Mouse (Mus musculus): ENCODE measurements around the gene Col4a3bp. TPM values are rescaled to one million over a fixed set of nuclear protein-coding genes. Genes with fewer than 3 reads are reported as not detected.

The Col4a3bp gene
- total and polyA plus RNA-seq, 2 experiments from 2014 or later, result 9.5 to 35.0 TPM

- DNase-seq (ENCODE audit: low spot score) (no peak), ATAC-seq (no peak)
- H3K4me3 ChIP-seq (ENCODE audit: low read length), result no peak overlapping the region
- 98% methylated on average over 2 of the region's 2 CpGs for WGBS
- H3K4me2 ChIP-seq (ENCODE audit: low read depth, low read length), result no peak overlapping the region
- no peak overlapping the region for H3K9ac ChIP-seq (replicated peaks; ENCODE audit: low read length)
- H3K27me3 ChIP-seq (ENCODE audit: insufficient read depth, low read length), result no peaks in the 10 kb centered on the region
- H3K36me3 ChIP-seq (ENCODE audit: insufficient read depth, low read length), result no peaks in the 10 kb centered on the region
- H3K9me3 ChIP-seq (ENCODE audit: low read length), result no peaks in the 10 kb centered on the region
- no peaks in the 10 kb centered on the region for H3K4me1 ChIP-seq (ENCODE audit: insufficient read depth, low read length)
- no peak overlapping the region for H3K27ac ChIP-seq
- no peak for TF ChIP-seq CTCF (IDR thresholded peaks at IDR 0.05; ENCODE audit: low read depth)
Measured at GRCm38 (mm10) chr13:96584201-96584600, 41.8 kb downstream of the Col4a3bp start.

GRCm38 (mm10) chr13:96586540-96586939 is 44.1 kb downstream of the Col4a3bp start:
- Histone ChIP-seq H3K36me3 (ENCODE audit: insufficient read depth, low read length) (no peaks in the 10 kb centered on the region), H3K4me2 (ENCODE audit: low read depth, low read length) (no peak overlapping the region), H3K9ac (replicated peaks; ENCODE audit: low read length) (no peak overlapping the region), H3K27me3 (ENCODE audit: insufficient read depth, low read length) (no peaks in the 10 kb centered on the region), H3K27ac (no peak overlapping the region), H3K9me3 (ENCODE audit: low read length) (no peaks in the 10 kb centered on the region), H3K4me3 (ENCODE audit: low read length) (no peak overlapping the region), H3K4me1 (ENCODE audit: insufficient read depth, low read length) (no peaks in the 10 kb centered on the region)
- DNase-seq (ENCODE audit: low spot score), result no peak
- ATAC-seq, result no peak
- 93% methylated on average over 5 of the region's 5 CpGs for WGBS
- TF ChIP-seq CTCF (IDR thresholded peaks at IDR 0.05; ENCODE audit: low read depth), result no peak

GRCm38 (mm10) chr13:96588642-96589041 is 46.2 kb downstream of the Col4a3bp start:
- H3K27me3 ChIP-seq (ENCODE audit: insufficient read depth, low read length), result no peaks in the 10 kb centered on the region
- no peak overlapping the region for H3K9ac ChIP-seq (replicated peaks; ENCODE audit: low read length)
- no peaks in the 10 kb centered on the region for H3K36me3 ChIP-seq (ENCODE audit: insufficient read depth, low read length)
- no peak for TF ChIP-seq CTCF (IDR thresholded peaks at IDR 0.05; ENCODE audit: low read depth)
- WGBS, result 84% methylated on average over 1 of the region's 1 CpGs
- H3K4me2 ChIP-seq (ENCODE audit: low read depth, low read length), result no peak overlapping the region
- no peak for ATAC-seq
- no peak overlapping the region for H3K27ac ChIP-seq
- H3K4me3 ChIP-seq (ENCODE audit: low read length), result no peak overlapping the region
- H3K4me1 ChIP-seq (ENCODE audit: insufficient read depth, low read length), result no peaks in the 10 kb centered on the region
- DNase-seq (ENCODE audit: low spot score), result no peak
- H3K9me3 ChIP-seq (ENCODE audit: low read length), result no peaks in the 10 kb centered on the region

GRCm38 (mm10) chr13:96593621-96594020 is 51.2 kb downstream of the Col4a3bp start:
- peak; percentile 78 for TF ChIP-seq CTCF (IDR thresholded peaks at IDR 0.05; ENCODE audit: low read depth)
- Histone ChIP-seq H3K4me1 (ENCODE audit: insufficient read depth, low read length) (no peaks in the 10 kb centered on the region), H3K4me2 (ENCODE audit: low read depth, low read length) (no peak overlapping the region), H3K27ac (0 out of 2 replicates have a peak overlapping the region, but pooled peaks have one; percentile 51), H3K9me3 (ENCODE audit: low read length) (no peaks in the 10 kb centered on the region), H3K36me3 (ENCODE audit: insufficient read depth, low read length) (no peaks in the 10 kb centered on the region), H3K27me3 (ENCODE audit: insufficient read depth, low read length) (no peaks in the 10 kb centered on the region), H3K9ac (replicated peaks; ENCODE audit: low read length) (no peak overlapping the region), H3K4me3 (ENCODE audit: low read length) (no peak overlapping the region)
- DNase-seq (ENCODE audit: low spot score), result peak; percentile 86
- peak; percentile 56; the same call in 1 of the 2 replicates for ATAC-seq
- 13% methylated on average over 1 of the region's 1 CpGs for WGBS

- H3K9ac ChIP-seq (replicated peaks; ENCODE audit: low read length), result no peak overlapping the region
Measured at GRCm38 (mm10) chr13:96594070-96594469, 51.7 kb downstream of the Col4a3bp start.

GRCm38 (mm10) chr13:96599182-96599581 is 56.8 kb downstream of the Col4a3bp start:
- WGBS, result 95% methylated on average over 9 of the region's 9 CpGs
- no peaks in the 10 kb centered on the region for H3K9me3 ChIP-seq (ENCODE audit: low read length)
- H3K36me3 ChIP-seq (ENCODE audit: insufficient read depth, low read length), result peaks cover 4% of the 10 kb centered on the region; the same call in 1 of the 2 replicates
- no peak for TF ChIP-seq CTCF (IDR thresholded peaks at IDR 0.05; ENCODE audit: low read depth)
- no peak for DNase-seq (ENCODE audit: low spot score)
- no peak overlapping the region for H3K27ac ChIP-seq
- no peak overlapping the region for H3K4me3 ChIP-seq (ENCODE audit: low read length)
- no peak overlapping the region for H3K9ac ChIP-seq (replicated peaks; ENCODE audit: low read length)
- no peak overlapping the region for H3K4me2 ChIP-seq (ENCODE audit: low read depth, low read length)
- H3K4me1 ChIP-seq (ENCODE audit: insufficient read depth, low read length), result no peaks in the 10 kb centered on the region
- no peak for ATAC-seq
- no peaks in the 10 kb centered on the region for H3K27me3 ChIP-seq (ENCODE audit: insufficient read depth, low read length)

More at GRCm38 (mm10) chr13:96594070-96594469, 51.7 kb downstream of the Col4a3bp start:
- no peaks in the 10 kb centered on the region for H3K9me3 ChIP-seq (ENCODE audit: low read length)
- no peak overlapping the region for H3K4me2 ChIP-seq (ENCODE audit: low read depth, low read length)
- ATAC-seq (peak; percentile 45; the same call in 1 of the 2 replicates), DNase-seq (ENCODE audit: low spot score) (no peak)
- peaks cover under 1% of the 10 kb centered on the region; the same call in 1 of the 2 replicates for H3K36me3 ChIP-seq (ENCODE audit: insufficient read depth, low read length)
- TF ChIP-seq CTCF (IDR thresholded peaks at IDR 0.05; ENCODE audit: low read depth), result no peak
- 48% methylated on average over 4 of the region's 4 CpGs for WGBS
- H3K27me3 ChIP-seq (ENCODE audit: insufficient read depth, low read length), result no peaks in the 10 kb centered on the region
- no peak overlapping the region for H3K4me3 ChIP-seq (ENCODE audit: low read length)
- no peaks in the 10 kb centered on the region for H3K4me1 ChIP-seq (ENCODE audit: insufficient read depth, low read length)
- H3K27ac ChIP-seq, result peak overlapping the region; percentile 51; the same call in 1 of the 2 replicates

GRCm38 (mm10) chr13:96604242-96604641 is 61.8 kb downstream of the Col4a3bp start:
- H3K9me3 ChIP-seq (ENCODE audit: low read length), result no peaks in the 10 kb centered on the region
- peaks cover 15% of the 10 kb centered on the region for H3K36me3 ChIP-seq (ENCODE audit: insufficient read depth, low read length)
- H3K27ac ChIP-seq, result no peak overlapping the region
- DNase-seq (ENCODE audit: low spot score) (no peak), ATAC-seq (no peak)
- no peak overlapping the region for H3K4me2 ChIP-seq (ENCODE audit: low read depth, low read length)
- H3K4me1 ChIP-seq (ENCODE audit: insufficient read depth, low read length), result no peaks in the 10 kb centered on the region
- H3K27me3 ChIP-seq (ENCODE audit: insufficient read depth, low read length), result no peaks in the 10 kb centered on the region
- H3K9ac ChIP-seq (replicated peaks; ENCODE audit: low read length), result no peak overlapping the region
- no peak overlapping the region for H3K4me3 ChIP-seq (ENCODE audit: low read length)
- WGBS, result 94% methylated on average over 2 of the region's 2 CpGs
- no peak for TF ChIP-seq CTCF (IDR thresholded peaks at IDR 0.05; ENCODE audit: low read depth)
